Mouse (Mus musculus) forebrain, embryonic 10.5 days (tissue): ENCODE data around the gene Zfhx2. TPM values are rescaled to one million over a fixed set of nuclear protein-coding genes. Genes with fewer than 3 reads are reported as not detected.

Experiments used
- DNase-seq: peaks from one replicate; pipeline ENCODE4 v3.0.0-alpha.2; 2017; ENCODE audit warnings: low spot score; ENCODE audit errors: extremely low spot score
- H3K27ac ChIP-seq: fragments of 300-500 bp; sonication (generic); 2 replicates; pipeline ENCODE4 v1.5.1; 2016; ENCODE audit warnings: mild to moderate bottlenecking
- H3K27me3 ChIP-seq: fragments of 300-500 bp; sonication (generic); 2 replicates; pipeline ENCODE4 v1.6.1; 2016; ENCODE audit warnings: mild to moderate bottlenecking; ENCODE audit not compliant: poor library complexity, severe bottlenecking
- H3K36me3 ChIP-seq: fragments of 300-500 bp; sonication (generic); replicated peaks from 2 replicates; pipeline ENCODE4 v1.6.1; 2016; ENCODE audit warnings: mild to moderate bottlenecking, moderate library complexity
- H3K4me1 ChIP-seq: fragments of 300-500 bp; sonication (generic); 2 replicates; pipeline ENCODE4 v1.6.1; 2016
- H3K4me3 ChIP-seq: fragments of 300-500 bp; sonication (generic); 2 replicates; pipeline ENCODE4 v1.5.1; 2016; ENCODE audit warnings: mild to moderate bottlenecking, moderate library complexity
- H3K9me3 ChIP-seq: fragments of 300-500 bp; sonication (generic); 2 replicates; pipeline ENCODE4 v1.6.1; 2016; ENCODE audit warnings: mild to moderate bottlenecking, moderate library complexity
- WGBS: fragments of 180-500 bp; shearing (Covaris S2); methylation state at CpG from one replicate; pipeline ENCODE4 v1.1.7; 2016; 5-methylcytosine and 5-hydroxymethylcytosine counted together
- polyA plus RNA-seq: library from polyadenylated mRNA; unstranded; fragments of >200 nt; fragmentation: Nextera tagmentation; extraction: Ambion mirVana; gene quantifications from 2 replicates; pipeline ENCODE4 v1.2.1, GENCODE M21; 2016

Zfhx2 gene
- polyA plus RNA-seq, result 8.1 and 9.2 TPM in 2 replicates

DNA sequence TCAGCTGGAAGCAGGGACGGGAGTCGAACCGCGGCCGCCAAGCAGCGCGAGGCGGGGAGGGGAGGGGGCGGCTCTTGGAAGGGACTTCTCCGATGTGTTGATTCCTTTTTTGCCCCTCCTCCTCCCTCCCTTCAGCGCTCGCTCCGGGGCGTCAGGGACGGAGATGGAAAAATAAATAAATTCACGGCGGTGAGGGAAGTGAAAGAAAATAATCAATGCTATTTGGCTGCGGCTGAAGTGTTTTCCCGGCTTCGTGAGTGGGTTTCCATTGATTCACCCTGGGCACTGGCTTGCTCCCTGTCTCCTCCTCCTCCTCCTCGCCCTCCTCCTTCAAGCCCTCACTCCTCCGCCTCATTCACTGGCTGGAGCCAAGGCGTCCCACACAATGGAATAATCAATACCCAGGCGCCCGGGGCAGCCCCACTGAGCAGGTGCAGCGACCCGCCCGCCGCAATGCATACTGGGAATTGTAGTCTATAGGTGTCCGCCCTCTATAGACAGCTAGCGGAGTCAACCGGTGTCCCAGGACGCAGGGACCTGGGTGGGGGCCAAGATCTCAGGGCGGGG lies at the start of gene Zfhx2:
Gene Zfhx2, minus strand, starts transcription at position 314 of the 567 bp plus-strand sequence.
- Histone ChIP-seq H3K36me3 (peaks cover 2% of the 10 kb centered on the region; the same call in 1 of the 2 replicates), H3K4me3 (peak within 1 kb of the TSS; percentile 76), H3K27me3 (peaks cover 17% of the 10 kb centered on the region; the same call in 1 of the 2 replicates), H3K4me1 (peaks cover 68% of the 10 kb centered on the region), H3K9me3 (no peaks in the 10 kb centered on the region), H3K27ac (peak within 1 kb of the TSS; percentile 93)
- WGBS, result under 1% methylated on average over 34 of the region's 34 CpGs
- peak; percentile 97 for DNase-seq

DNA sequence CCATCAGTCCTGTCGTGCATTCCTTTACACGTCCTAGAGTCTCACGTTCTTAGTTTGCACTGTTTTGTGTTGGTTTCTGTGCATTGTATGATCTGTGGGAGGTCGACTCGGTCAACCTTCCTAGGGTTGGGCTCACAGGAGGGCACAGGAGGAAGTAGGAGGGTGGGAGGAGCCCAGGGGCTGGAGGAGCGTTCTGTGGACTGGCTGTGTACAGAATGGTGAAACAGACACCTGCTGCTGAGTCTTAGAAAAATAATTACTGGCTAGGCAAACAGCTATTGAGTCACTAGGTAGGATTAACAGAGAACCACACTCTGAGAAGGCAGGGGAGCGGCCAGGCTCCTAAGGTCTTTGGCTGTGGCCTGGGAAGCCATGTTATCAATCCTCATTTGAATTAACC lies 47.2 kb upstream of the Zfhx2 start:
- no peak for DNase-seq
- WGBS, result 49% methylated on average over 7 of the region's 7 CpGs
- peaks cover 16% of the 10 kb centered on the region for H3K4me1 ChIP-seq
- no peaks in the 10 kb centered on the region for H3K36me3 ChIP-seq
- no peaks in the 10 kb centered on the region for H3K27me3 ChIP-seq
- H3K27ac ChIP-seq, result no peak overlapping the region
- no peaks in the 10 kb centered on the region for H3K9me3 ChIP-seq
- no peak overlapping the region for H3K4me3 ChIP-seq

DNA sequence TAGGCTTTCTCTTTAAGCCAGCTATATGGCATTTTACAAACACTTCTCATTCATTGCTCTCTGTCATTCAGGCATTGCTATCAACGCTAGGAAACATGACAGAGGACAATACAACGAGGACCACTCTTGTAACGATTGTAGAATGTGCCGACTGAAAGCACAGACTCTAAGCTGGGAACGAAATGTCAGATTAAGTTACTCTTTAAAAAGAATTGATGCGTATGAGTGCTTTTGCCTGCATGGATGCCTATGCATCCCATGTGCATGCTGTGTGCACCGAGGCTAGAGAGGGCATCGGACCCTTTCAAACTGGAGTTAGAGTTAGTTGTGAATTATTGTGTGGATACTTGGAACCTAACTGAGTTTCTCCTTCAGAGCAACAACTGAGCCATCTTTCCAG lies 43.6 kb upstream of the Zfhx2 start:
- Histone ChIP-seq H3K27me3 (no peaks in the 10 kb centered on the region), H3K36me3 (no peaks in the 10 kb centered on the region), H3K9me3 (no peaks in the 10 kb centered on the region), H3K4me3 (no peak overlapping the region), H3K27ac (no peak overlapping the region), H3K4me1 (peaks cover 16% of the 10 kb centered on the region)
- WGBS, result 73% methylated on average over 8 of the region's 8 CpGs
- no peak for DNase-seq

DNA sequence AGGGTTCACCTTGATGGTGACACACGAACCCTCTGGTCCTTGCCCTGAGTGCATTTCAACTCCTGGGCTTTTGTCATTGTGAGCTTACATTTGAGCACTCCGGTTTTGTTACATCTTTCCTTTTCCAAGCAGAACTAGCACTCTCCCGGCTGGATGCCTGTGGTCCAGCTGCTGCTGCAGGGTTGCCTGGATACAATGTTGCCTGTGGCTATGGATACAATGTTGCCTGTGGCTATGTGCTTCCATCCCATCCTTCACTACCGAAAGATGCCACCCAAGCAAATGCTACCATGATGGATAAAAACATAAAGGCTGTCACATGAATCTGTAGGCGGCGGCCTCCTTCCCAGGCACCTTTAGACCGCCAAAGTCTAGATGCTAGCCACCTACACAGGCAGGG lies 34.4 kb upstream of the Zfhx2 start:
- Histone ChIP-seq H3K9me3 (no peaks in the 10 kb centered on the region), H3K4me1 (peaks cover 11% of the 10 kb centered on the region), H3K36me3 (no peaks in the 10 kb centered on the region), H3K27ac (no peak overlapping the region), H3K4me3 (no peak overlapping the region), H3K27me3 (0 out of 2 replicates have a peak, but pooled peaks cover 5% of the 10 kb centered on the region)
- WGBS, result 87% methylated on average over 7 of the region's 7 CpGs
- DNase-seq, result no peak

DNA sequence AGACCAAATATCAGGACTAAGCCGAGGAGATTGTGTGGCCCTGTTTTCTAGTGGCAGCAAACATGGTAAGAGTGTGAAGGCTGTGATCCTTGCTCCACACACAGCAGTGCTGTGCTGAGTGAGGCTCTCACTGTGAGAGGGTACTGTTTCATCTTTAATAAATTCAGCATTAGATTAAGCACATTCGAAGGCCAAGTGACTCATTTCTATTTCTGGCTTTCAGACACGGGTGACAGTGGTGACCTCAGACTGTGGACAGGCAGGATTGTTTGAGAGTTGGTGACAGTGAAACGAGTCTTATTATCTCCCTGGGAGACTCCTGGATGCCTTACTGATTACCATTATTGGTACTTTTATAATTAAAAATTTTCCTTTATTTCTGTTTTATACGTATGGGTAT lies 33.6 kb upstream of the Zfhx2 start:
- 88% methylated on average over 5 of the region's 5 CpGs for WGBS
- DNase-seq, result no peak

DNA sequence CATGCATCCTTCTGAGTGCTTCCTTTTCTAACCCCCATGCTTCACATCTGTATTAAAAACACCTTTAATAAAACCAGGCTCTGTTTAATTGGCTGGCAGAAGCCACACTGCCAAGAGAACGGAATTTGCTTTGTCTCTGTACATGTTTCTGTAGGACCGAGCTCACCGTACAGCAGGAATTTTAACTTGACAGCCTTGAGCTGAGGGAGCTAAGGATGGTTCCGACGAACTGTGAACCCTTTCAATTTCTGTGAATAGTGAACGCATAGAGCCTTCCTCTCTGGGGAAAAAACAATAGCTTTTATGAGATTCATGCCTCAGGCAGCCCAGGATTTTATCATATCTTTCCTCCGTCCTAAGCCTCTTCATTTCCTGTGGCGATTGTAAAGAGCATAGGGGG lies 30.2 kb upstream of the Zfhx2 start:
- no peak overlapping the region for H3K27ac ChIP-seq
- peak overlapping the region; percentile 19; the same call in 1 of the 2 replicates for H3K4me3 ChIP-seq
- H3K36me3 ChIP-seq, result no peaks in the 10 kb centered on the region
- no peaks in the 10 kb centered on the region for H3K9me3 ChIP-seq
- no peak for DNase-seq
- peaks cover 17% of the 10 kb centered on the region for H3K27me3 ChIP-seq
- peaks cover 11% of the 10 kb centered on the region for H3K4me1 ChIP-seq
- WGBS, result 67% methylated on average over 8 of the region's 8 CpGs

More for the DNA sequence above, 33.6 kb upstream of the Zfhx2 start:
- Histone ChIP-seq H3K9me3 (no peaks in the 10 kb centered on the region), H3K27ac (no peak overlapping the region), H3K4me3 (no peak overlapping the region), H3K4me1 (peaks cover 11% of the 10 kb centered on the region), H3K27me3 (0 out of 2 replicates have a peak, but pooled peaks cover 5% of the 10 kb centered on the region), H3K36me3 (no peaks in the 10 kb centered on the region)

DNA sequence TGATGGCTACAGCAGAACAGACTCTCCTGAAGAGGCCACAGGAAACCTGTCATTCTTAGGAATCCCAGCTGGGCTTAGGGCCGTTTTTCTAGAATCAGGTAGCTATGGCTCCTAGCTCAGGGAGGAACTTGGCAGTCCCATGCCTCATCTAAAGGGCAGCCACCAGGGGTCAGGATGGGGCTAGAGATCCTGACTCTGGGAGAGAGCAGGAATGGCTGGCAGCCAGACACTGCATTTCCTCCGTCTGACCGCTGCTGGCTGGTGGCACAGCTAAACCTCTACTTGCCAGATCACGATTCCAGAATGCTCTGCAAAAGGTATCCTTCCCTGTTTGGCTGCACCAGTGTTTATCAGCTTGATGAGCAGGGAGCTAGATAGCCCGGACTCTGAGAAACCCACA lies 29.8 kb upstream of the Zfhx2 start:
- Histone ChIP-seq H3K4me1 (peaks cover 13% of the 10 kb centered on the region), H3K27ac (no peak overlapping the region), H3K9me3 (no peaks in the 10 kb centered on the region), H3K36me3 (no peaks in the 10 kb centered on the region), H3K27me3 (peaks cover 21% of the 10 kb centered on the region), H3K4me3 (peak overlapping the region; percentile 19; the same call in 1 of the 2 replicates)
- DNase-seq, result peak; percentile 75
- WGBS, result 16% methylated on average over 5 of the region's 5 CpGs

DNA sequence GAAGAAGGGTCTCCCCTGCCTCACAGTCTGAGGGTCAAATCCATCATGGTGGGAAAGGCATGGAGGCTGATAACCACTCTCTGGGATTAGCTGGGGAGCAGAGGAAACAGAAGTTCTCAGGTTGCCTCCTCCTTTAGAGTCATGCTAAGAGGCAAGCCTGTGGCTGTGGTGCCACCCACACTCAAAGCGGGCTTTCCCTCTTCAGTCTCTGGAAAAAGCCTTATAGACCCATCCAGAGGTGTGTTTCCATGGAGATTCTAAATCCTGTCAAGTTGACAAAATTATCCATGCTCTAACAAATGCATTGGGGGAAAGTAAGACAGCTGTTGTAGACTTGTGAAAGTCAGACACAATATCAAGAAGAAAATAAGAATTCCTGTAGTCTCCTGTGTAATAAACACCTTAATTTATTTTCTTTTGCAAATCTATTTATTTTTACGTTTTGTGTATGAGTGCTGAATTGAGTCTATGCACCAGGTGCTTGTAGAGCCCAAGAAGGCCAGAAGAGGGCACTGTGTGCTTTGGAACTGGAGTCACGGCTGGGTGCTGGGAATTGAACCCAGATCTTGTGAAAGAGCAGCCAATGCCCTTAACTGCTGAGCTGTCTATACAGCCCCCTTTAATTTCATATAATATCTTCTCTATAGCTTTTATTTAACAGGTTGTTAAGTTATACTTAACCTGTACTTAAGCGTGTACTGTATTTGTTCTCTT lies 27.5 kb upstream of the Zfhx2 start:
- DNase-seq, result no peak
- Histone ChIP-seq H3K4me1 (peaks cover 36% of the 10 kb centered on the region), H3K27ac (no peak overlapping the region), H3K9me3 (no peaks in the 10 kb centered on the region), H3K36me3 (no peaks in the 10 kb centered on the region), H3K27me3 (peaks cover 45% of the 10 kb centered on the region), H3K4me3 (no peak overlapping the region)
- 71% methylated on average over 4 of the region's 4 CpGs for WGBS

DNA sequence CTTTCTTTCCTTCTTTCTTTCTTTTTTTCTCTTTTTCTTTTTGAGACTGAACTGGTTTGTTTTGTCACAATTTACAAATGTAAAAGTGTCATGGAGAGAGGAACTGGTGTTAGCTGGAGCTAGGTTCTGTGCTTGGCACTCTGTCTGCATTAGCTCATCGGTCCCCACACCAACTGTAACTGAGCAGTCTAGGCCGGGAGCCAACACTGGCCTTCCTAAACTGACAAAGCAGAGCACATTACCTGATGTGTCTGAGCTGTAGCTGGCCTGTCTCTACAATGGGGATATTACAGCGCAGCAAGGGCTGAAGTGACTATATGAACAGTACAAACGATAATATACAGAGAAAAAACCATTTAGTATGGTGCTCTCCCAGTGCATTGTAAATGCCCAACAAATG lies 26.7 kb upstream of the Zfhx2 start:
- DNase-seq, result no peak
- Histone ChIP-seq H3K27ac (no peak overlapping the region), H3K27me3 (peaks cover 52% of the 10 kb centered on the region), H3K4me1 (peaks cover 44% of the 10 kb centered on the region), H3K36me3 (no peaks in the 10 kb centered on the region), H3K4me3 (no peak overlapping the region), H3K9me3 (no peaks in the 10 kb centered on the region)
- WGBS, result 85% methylated on average over 4 of the region's 4 CpGs

DNA sequence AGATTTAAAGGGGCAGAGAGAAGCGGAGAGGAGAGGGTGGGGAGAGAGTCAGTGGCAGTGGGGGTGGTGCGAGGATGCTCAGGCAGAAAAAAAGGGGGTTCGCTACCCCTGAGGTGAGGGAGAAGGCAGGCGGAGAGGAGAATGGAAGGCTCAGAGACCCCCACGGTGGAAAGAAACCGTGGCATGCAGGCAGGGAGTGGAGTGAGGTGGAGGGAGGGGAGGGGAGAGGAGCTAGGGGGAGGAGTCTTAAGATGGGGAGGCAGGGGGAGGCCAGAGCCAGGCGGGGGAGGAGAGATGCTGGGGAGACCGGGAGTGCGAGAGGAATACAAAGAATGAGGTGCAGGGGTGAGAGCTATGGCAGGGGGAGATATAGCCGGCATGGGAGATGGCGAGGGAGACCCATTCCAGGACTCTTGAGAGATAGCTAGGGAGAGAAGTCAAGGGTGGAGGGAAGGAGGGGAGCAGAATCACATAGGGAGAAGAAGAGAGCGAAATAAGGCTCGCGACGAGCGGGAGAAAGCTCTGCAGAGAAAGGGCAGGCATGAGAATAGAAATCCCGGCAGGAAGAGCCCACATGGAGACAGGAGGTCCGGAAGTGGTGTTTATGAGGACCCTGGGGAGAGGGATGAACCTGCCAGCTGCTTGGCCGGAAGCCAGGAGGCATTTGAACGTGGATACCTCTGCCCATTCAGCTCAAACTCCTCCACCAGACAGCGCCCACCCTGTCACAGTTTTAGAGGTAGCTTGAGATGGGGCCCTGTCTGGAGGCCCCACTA lies 24.5 kb upstream of the Zfhx2 start, which contains the start of gene Jph4:
Gene Jph4, minus strand, starts transcription at position 511 of the 776 bp plus-strand sequence.
- H3K9me3 ChIP-seq, result no peaks in the 10 kb centered on the region
- peak within 1 kb of the TSS; percentile 84 for H3K27ac ChIP-seq
- 4% methylated on average over 21 of the region's 21 CpGs for WGBS
- H3K27me3 ChIP-seq, result peaks cover 70% of the 10 kb centered on the region
- H3K36me3 ChIP-seq, result no peaks in the 10 kb centered on the region
- no peak for DNase-seq
- peaks cover 38% of the 10 kb centered on the region for H3K4me1 ChIP-seq
- H3K4me3 ChIP-seq, result peak within 1 kb of the TSS; percentile 76

DNA sequence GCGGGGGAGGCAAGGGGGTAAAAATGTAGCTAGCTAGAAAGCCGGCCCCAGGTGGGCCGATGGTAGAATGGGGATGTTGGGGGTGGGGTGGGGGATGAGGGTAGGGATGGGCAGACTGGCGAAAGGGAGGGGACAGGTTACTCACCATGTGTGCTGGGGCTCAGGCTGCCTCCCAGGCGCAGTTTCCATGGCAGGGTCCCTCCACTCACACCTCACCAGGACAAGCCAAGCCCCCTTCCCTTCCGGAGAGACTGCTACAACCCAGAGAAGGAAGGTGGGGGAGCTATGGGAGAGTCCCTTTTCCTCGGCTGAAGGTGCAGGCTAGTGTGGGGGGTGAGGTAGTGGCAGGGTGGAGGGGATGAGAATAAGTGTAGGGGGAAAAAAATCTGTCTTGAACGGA lies 23.7 kb upstream of the Zfhx2 start:
- Histone ChIP-seq H3K9me3 (no peaks in the 10 kb centered on the region), H3K27ac (peak overlapping the region; percentile 84), H3K4me1 (peaks cover 38% of the 10 kb centered on the region), H3K4me3 (peak overlapping the region; percentile 76), H3K36me3 (no peaks in the 10 kb centered on the region), H3K27me3 (peaks cover 78% of the 10 kb centered on the region)
- under 1% methylated on average over 8 of the region's 8 CpGs for WGBS
- DNase-seq, result no peak

DNA sequence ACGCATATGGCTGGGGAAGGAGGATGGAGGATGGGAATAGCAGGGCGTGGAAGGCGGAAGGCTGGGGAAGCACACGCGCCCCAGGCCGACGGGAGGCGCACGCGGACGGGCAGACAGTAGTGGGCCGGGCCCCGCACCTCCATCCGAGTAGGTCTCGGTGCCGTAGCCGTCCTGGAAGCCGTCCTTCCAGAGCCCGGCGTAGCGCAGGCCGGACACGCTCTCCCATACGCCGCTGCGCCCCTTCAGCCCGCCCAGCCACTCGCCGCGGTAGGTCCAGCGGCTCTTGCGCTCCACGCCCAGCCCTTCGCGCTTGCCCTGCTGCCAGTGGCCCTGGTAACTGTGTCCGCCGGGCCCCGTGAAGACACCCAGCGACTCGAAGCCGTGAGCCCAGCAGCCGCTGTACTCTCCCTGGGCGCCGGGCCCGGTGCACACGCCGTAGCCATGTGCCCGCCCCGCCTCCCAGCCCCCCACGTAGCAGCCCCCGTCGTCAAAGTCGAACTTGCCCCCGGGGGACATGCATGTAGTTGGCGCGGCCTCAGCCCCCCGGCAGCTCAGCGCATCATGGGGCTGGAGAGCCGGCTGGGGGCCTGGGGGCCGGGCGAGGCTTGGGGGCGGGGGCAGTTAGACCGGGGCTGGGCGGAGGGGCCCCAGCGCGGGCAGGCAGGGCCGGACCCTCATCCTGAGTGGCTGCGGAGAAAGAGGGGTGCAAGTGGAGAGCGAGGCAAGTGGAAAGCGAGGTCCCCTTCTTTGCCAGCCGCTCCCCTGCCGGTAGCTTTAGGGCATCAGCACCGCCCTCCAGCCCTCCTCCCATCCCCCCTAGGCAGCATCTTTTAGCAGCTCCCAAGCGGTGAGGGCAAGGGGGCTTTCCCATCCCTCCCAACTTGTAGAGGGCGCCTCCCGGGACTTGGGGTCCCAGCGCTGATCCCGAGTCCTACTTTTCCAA lies 22.9 kb upstream of the Zfhx2 start:
- peaks cover 86% of the 10 kb centered on the region for H3K27me3 ChIP-seq
- H3K36me3 ChIP-seq, result no peaks in the 10 kb centered on the region
- no peak for DNase-seq
- peak overlapping the region; percentile 76 for H3K4me3 ChIP-seq
- peaks cover 43% of the 10 kb centered on the region for H3K4me1 ChIP-seq
- under 1% methylated on average over 78 of the region's 78 CpGs for WGBS
- H3K27ac ChIP-seq, result peak overlapping the region; percentile 84
- H3K9me3 ChIP-seq, result no peaks in the 10 kb centered on the region
